Mouse (Mus musculus): Measurements from ENCODE around the gene Tbpl1. TPM values are rescaled to one million over a fixed set of nuclear protein-coding genes. Genes with fewer than 3 reads are reported as not detected.

Tbpl1 gene
- polyA plus RNA-seq, 1 experiment from 2014 or later: 117 TPM

- H3K4me1 ChIP-seq: peaks cover 36% of the 10 kb centered on the region
- peak overlapping the region; percentile 95 for H3K27ac ChIP-seq
- H3K9me3 ChIP-seq: no peaks in the 10 kb centered on the region
- H3K4me2 ChIP-seq (replicated peaks): peak overlapping the region; percentile 88
- under 1% methylated on average over 33 of the region's 33 CpGs for WGBS
- H3K9ac ChIP-seq: peak overlapping the region; percentile 98
- no peak for ATAC-seq (ENCODE audit: low FRiP score, low read depth)
- H3K36me3 ChIP-seq: no peaks in the 10 kb centered on the region
- peak overlapping the region; percentile 97 for H3K4me3 ChIP-seq
- no peaks in the 10 kb centered on the region for H3K27me3 ChIP-seq (replicated peaks)
These were observed 806 bp downstream of the Tbpl1 start for GRCm38 (mm10) chr10:22730992-22731271.

GRCm38 (mm10) chr10:22730266-22730991, 1.3 kb downstream of the Tbpl1 start:
- Histone ChIP-seq H3K4me3 (peak overlapping the region; percentile 97), H3K9ac (peak overlapping the region; percentile 98), H3K36me3 (no peaks in the 10 kb centered on the region), H3K9me3 (no peaks in the 10 kb centered on the region), H3K27ac (peak overlapping the region; percentile 95), H3K4me1 (peaks cover 36% of the 10 kb centered on the region), H3K4me2 (replicated peaks) (peak overlapping the region; percentile 88), H3K27me3 (replicated peaks) (no peaks in the 10 kb centered on the region)
- under 1% methylated on average over 39 of the region's 39 CpGs for WGBS
- ATAC-seq (ENCODE audit: low FRiP score, low read depth): peak; percentile 84

DNA sequence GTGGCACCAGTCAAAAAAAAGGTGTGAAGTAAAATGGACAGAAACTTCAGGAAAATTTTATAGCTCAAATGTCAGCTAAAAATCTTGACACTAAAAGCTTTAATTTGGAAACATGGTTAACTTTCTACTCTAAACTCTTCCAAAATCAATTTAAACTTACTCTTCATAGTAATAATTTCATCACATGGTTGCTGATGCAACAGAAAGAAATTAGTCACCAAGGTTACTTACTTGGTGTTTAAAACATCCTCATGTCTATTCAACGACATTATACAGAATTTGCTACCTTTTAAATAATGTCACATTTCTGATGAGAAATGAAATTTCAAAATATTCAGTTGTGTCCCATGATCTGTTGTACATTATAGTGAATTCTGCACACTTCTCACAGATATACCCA, 3.5 kb downstream of the Tbpl1 start:
- H3K27me3 ChIP-seq (replicated peaks): no peaks in the 10 kb centered on the region
- no peaks in the 10 kb centered on the region for H3K9me3 ChIP-seq
- no peak overlapping the region for H3K9ac ChIP-seq
- 92% methylated on average over 1 of the region's 1 CpGs for WGBS
- no peak for ATAC-seq (ENCODE audit: low FRiP score, low read depth)
- H3K27ac ChIP-seq: no peak overlapping the region
- no peak overlapping the region for H3K4me3 ChIP-seq
- H3K36me3 ChIP-seq: no peaks in the 10 kb centered on the region
- H3K4me2 ChIP-seq (replicated peaks): no peak overlapping the region
- peaks cover 36% of the 10 kb centered on the region for H3K4me1 ChIP-seq

DNA sequence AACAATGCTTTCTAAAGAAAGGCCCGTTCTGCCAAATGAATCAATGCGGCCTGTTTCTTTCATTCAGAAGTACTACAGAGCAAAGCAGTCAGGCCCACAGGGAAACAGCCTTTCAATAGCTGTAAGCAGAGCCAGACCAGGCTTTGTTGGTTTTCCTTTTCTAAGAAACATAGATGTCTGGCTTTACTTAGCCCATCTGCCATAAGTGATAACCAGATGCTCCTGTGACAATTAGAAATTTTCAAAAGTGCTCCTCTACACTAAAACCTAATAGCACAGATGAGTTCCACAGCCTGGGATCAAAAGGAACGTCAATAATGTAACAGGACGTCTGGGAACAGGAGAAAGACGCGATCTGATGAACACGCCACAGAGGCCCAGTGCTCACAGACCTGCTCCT, 5.4 kb downstream of the Tbpl1 start:
- no peak overlapping the region for H3K9ac ChIP-seq
- H3K4me2 ChIP-seq (replicated peaks): no peak overlapping the region
- WGBS: 68% methylated on average over 7 of the region's 7 CpGs
- H3K4me1 ChIP-seq: peaks cover 29% of the 10 kb centered on the region
- no peaks in the 10 kb centered on the region for H3K27me3 ChIP-seq (replicated peaks)
- no peaks in the 10 kb centered on the region for H3K9me3 ChIP-seq
- no peak overlapping the region for H3K27ac ChIP-seq
- H3K36me3 ChIP-seq: no peaks in the 10 kb centered on the region
- no peak overlapping the region for H3K4me3 ChIP-seq
- no peak for ATAC-seq (ENCODE audit: low FRiP score, low read depth)

DNA sequence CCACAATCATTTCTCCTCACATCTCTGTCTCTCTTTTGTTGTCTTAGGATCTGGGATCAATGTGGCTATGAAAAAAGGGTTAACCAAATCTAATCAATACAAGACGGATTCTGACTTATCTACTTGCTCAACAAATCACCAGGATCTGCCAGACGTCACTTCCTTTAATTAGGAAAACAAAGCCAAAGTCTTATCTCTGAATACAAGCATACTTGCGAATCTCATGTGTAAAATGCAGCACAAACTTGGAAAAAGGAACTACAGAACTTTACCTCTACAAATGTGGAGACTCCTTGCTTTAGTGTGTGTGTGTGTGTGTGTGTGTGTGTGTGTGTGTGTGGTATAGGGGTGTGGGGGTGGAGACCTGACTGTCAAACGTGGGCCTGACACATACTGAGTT, 6.6 kb downstream of the Tbpl1 start:
- ATAC-seq (ENCODE audit: low FRiP score, low read depth): no peak
- H3K4me3 ChIP-seq: no peak overlapping the region
- H3K27ac ChIP-seq: no peak overlapping the region
- H3K4me2 ChIP-seq (replicated peaks): no peak overlapping the region
- peaks cover 28% of the 10 kb centered on the region for H3K4me1 ChIP-seq
- WGBS: 76% methylated on average over 4 of the region's 4 CpGs
- no peaks in the 10 kb centered on the region for H3K9me3 ChIP-seq
- no peaks in the 10 kb centered on the region for H3K36me3 ChIP-seq
- no peak overlapping the region for H3K9ac ChIP-seq
- H3K27me3 ChIP-seq (replicated peaks): no peaks in the 10 kb centered on the region

GRCm38 (mm10) chr10:22720781-22721529, 10.8 kb downstream of the Tbpl1 start:
- Histone ChIP-seq H3K27me3 (replicated peaks) (no peaks in the 10 kb centered on the region), H3K4me1 (no peaks in the 10 kb centered on the region), H3K36me3 (no peaks in the 10 kb centered on the region), H3K4me2 (replicated peaks) (no peak overlapping the region), H3K9ac (no peak overlapping the region), H3K27ac (no peak overlapping the region), H3K4me3 (no peak overlapping the region), H3K9me3 (no peaks in the 10 kb centered on the region)
- ATAC-seq (ENCODE audit: low FRiP score, low read depth): no peak
- 87% methylated on average over 5 of the region's 5 CpGs for WGBS

- no peak overlapping the region for H3K4me3 ChIP-seq
- H3K27ac ChIP-seq: no peak overlapping the region
- no peaks in the 10 kb centered on the region for H3K36me3 ChIP-seq
- ATAC-seq (ENCODE audit: low FRiP score, low read depth): no peak
- H3K4me2 ChIP-seq (replicated peaks): no peak overlapping the region
- no peaks in the 10 kb centered on the region for H3K9me3 ChIP-seq
- H3K9ac ChIP-seq: no peak overlapping the region
- no peaks in the 10 kb centered on the region for H3K27me3 ChIP-seq (replicated peaks)
- no peaks in the 10 kb centered on the region for H3K4me1 ChIP-seq
- 56% methylated on average over 4 of the region's 4 CpGs for WGBS
These were observed 13.3 kb downstream of the Tbpl1 start for GRCm38 (mm10) chr10:22718475-22718874.

GRCm38 (mm10) chr10:22714520-22714919, 17.2 kb downstream of the Tbpl1 start:
- H3K27me3 ChIP-seq (replicated peaks): no peaks in the 10 kb centered on the region
- H3K27ac ChIP-seq: no peak overlapping the region
- ATAC-seq (ENCODE audit: low FRiP score, low read depth): no peak
- H3K4me3 ChIP-seq: no peak overlapping the region
- no peak overlapping the region for H3K9ac ChIP-seq
- no peak overlapping the region for H3K4me2 ChIP-seq (replicated peaks)
- peaks cover 10% of the 10 kb centered on the region for H3K36me3 ChIP-seq
- WGBS: 80% methylated on average over 4 of the region's 4 CpGs
- H3K4me1 ChIP-seq: no peaks in the 10 kb centered on the region
- no peaks in the 10 kb centered on the region for H3K9me3 ChIP-seq

GRCm38 (mm10) chr10:22712955-22713354, 18.8 kb downstream of the Tbpl1 start:
- Histone ChIP-seq H3K36me3 (peaks cover 26% of the 10 kb centered on the region), H3K4me2 (replicated peaks) (no peak overlapping the region), H3K9me3 (no peaks in the 10 kb centered on the region), H3K4me3 (no peak overlapping the region), H3K4me1 (no peaks in the 10 kb centered on the region), H3K27me3 (replicated peaks) (no peaks in the 10 kb centered on the region), H3K9ac (no peak overlapping the region), H3K27ac (no peak overlapping the region)
- 84% methylated on average over 2 of the region's 2 CpGs for WGBS
- ATAC-seq (ENCODE audit: low FRiP score, low read depth): no peak

- no peaks in the 10 kb centered on the region for H3K9me3 ChIP-seq
- ATAC-seq (ENCODE audit: low FRiP score, low read depth): no peak
- H3K27me3 ChIP-seq (replicated peaks): no peaks in the 10 kb centered on the region
- no peak overlapping the region for H3K4me2 ChIP-seq (replicated peaks)
- 86% methylated on average over 13 of the region's 13 CpGs for WGBS
- no peak overlapping the region for H3K9ac ChIP-seq
- H3K4me3 ChIP-seq: no peak overlapping the region
- H3K27ac ChIP-seq: no peak overlapping the region
- H3K36me3 ChIP-seq: peaks cover 49% of the 10 kb centered on the region
- H3K4me1 ChIP-seq: no peaks in the 10 kb centered on the region
These were observed 21.5 kb downstream of the Tbpl1 start for GRCm38 (mm10) chr10:22710173-22710777.

GRCm38 (mm10) chr10:22708190-22708843, 23.4 kb downstream of the Tbpl1 start:
- H3K36me3 ChIP-seq: peaks cover 61% of the 10 kb centered on the region
- H3K4me3 ChIP-seq: no peak overlapping the region
- H3K27ac ChIP-seq: no peak overlapping the region
- WGBS: 93% methylated on average over 7 of the region's 7 CpGs
- no peak overlapping the region for H3K4me2 ChIP-seq (replicated peaks)
- no peak for ATAC-seq (ENCODE audit: low FRiP score, low read depth)
- H3K9me3 ChIP-seq: no peaks in the 10 kb centered on the region
- H3K9ac ChIP-seq: no peak overlapping the region
- no peaks in the 10 kb centered on the region for H3K27me3 ChIP-seq (replicated peaks)
- no peaks in the 10 kb centered on the region for H3K4me1 ChIP-seq

DNA sequence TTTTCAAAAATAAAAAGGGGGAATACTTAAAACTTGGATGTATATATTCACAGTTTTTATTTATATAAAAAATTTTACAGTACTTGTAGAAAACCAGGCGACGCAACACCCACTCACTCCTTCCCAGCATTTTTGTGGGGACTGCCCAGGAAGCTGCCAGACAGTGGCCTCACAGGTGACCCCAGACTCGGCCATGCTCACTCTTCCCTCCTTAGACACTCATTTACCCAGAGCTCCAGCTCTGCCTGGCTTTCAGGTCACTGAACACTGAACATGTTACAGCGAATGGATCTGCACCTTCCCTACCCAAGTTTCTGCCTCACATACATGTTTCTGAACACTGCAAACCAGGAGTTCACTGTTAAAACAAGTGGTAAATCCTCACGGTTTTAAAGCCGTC, 27.9 kb downstream of the Tbpl1 start:
- Histone ChIP-seq H3K9ac (no peak overlapping the region), H3K9me3 (no peaks in the 10 kb centered on the region), H3K4me2 (replicated peaks) (no peak overlapping the region), H3K36me3 (peaks cover 58% of the 10 kb centered on the region), H3K27ac (no peak overlapping the region), H3K27me3 (replicated peaks) (no peaks in the 10 kb centered on the region), H3K4me1 (no peaks in the 10 kb centered on the region), H3K4me3 (no peak overlapping the region)
- WGBS: 91% methylated on average over 6 of the region's 6 CpGs
- ATAC-seq (ENCODE audit: low FRiP score, low read depth): no peak

Measured in neural tube, embryonic 12.5 days (tissue).